Mouse (Mus musculus) lung, adult 18-20 months (tissue): Measurements from ENCODE around the gene Dclk3.

ENCODE experiments used
- DNase-seq, 2 experiments: peaks; one replicate each; pipeline ENCODE4 v3.0.0; 2022; ENCODE audit warnings: mixed read lengths in 2 of 2

Dclk3 gene

DNA sequence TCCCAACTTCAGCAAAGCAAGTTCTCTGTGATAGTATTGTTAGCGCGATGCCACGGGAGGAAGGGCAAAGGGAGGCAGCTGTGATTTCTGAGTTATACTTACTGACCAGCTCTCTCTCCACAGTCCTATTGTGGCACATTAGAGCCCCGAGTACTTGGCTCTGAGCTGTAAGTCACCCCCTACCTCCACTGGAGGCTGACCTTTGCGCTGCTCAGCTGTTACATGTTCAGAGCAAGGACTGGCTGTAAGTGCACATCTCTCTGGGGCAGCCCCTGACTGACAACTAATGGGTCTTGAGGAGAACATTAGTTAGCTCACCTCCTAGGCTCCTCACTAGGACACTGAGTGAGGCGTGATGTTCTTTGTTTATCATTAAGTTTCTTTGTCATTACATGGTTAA lies 1.6 kb downstream of the Dclk3 start:
- no peak for DNase-seq

DNA sequence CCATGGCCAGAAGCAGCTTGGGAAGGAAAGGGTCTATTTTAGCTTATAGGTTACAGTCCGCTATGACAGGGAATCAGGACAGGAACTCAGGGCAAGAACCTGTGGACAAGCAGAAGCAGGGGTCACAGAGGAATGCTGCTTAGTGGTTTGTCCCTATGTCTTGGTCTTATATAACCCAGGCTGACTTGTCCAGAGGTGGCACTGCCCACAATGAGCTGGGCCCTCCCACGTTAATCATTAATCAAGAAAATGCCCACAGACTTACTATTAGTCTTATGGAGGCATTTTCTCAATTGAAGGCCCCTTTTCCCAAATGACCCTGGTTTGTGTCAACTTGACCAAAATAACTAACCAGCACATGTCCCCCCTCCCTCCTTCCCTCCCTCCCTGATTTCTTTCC lies 2.3 kb downstream of the Dclk3 start:
- no peak for DNase-seq

DNA sequence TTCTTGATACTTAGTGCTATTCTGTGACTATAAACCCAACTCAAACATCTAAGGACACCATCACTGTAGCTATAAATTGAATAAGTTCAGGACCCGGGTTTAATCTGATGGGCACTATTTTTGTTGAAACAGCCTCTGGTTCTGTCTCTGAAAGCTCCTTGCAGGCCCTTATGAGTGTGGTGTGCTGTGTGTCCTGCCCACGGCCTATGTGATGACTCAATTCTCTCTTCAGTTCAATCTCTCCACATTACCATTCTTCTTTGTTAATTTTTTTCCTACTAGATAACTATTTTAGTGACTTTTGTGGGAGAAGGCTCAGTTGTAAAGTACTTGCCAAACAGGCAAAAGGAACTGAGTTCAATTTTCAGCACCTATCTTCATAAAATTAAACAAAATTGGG lies 7.3 kb downstream of the Dclk3 start:
- DNase-seq: no peak

DNA sequence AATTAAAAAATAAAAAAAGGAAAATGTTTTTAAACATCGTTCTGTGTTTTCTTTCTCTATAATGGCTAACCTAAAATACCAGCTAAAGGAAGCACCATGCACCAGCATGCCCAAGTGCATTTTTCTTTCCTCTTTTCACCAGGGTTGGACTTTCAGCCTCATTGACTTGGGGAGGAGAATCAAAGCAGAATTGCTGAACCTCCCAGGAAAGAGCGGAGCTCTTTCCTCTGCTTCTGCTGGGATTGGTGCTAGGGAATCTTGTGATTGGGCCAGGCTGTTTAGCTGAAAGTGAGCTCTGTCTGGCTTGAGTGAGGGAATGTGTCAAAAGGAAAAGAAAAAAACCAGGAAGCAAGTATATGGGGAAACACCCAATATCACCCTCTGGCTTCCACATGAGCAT lies 10.1 kb downstream of the Dclk3 start:
- DNase-seq: no peak

DNA sequence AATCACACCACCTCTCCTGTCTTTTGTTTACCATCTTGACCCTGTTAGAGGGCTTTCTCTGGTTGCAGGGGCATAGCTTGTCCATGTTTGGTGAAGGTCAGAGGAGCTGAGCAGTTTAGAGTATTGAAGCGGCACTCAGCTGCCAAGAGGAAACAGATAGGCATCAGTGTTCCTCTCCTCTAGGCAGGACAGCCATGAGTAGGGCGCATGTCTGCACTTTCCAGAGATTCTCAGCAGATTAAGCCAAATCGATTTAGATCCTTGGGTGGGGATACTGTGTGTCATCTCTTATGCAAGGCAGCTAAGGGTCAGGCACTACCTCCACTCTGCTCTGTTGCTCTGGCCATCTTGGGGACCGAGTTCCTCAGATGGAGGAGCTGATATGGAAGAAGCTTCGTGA lies 11.0 kb downstream of the Dclk3 start:
- no peak for DNase-seq

DNA sequence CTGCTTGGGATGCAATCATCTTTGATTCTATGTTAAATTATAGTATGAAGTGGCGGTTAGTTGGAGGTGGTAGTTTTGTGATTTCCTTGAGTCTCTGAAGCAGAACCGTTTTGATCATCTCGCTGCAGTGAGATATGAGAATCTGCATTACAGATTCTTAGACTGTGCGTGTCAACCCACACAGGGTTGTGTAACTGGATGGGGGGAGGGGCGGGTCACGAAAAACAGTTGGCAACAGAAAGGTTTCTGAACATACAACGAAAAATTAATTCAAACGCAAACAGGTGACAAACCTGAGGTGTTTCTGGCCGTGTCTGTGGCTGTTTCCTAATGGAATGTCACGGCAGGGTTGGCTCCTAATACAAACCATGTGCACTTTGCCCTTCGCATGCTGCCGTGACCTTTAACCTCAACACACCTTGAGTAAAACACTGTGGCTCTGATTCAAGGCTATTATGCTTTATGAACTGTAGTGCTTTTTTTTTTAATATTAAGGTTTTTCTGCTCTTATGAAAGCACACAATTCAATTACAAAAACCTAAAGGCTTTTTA lies 12.0 kb downstream of the Dclk3 start:
- no peak for DNase-seq

DNA sequence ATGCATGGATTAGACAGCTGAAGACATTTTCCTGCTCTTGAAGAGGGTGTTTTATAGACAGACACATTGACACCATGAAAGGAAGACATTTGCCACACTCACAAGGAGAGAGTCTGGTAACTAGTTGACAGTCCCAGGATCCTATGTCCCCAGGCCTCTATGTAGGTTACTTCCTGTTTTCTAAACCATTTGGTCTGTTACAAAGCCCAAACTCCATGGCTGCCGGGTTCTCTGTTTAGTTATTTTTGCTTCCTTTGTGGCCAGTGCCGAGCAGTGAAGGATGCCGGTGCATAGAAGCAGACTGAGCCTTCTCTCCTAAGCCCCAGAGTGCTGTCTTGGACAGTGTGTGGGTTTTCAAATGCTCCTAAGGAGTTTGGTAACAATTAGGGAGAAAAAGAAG lies 15.0 kb downstream of the Dclk3 start:
- DNase-seq: no peak

DNA sequence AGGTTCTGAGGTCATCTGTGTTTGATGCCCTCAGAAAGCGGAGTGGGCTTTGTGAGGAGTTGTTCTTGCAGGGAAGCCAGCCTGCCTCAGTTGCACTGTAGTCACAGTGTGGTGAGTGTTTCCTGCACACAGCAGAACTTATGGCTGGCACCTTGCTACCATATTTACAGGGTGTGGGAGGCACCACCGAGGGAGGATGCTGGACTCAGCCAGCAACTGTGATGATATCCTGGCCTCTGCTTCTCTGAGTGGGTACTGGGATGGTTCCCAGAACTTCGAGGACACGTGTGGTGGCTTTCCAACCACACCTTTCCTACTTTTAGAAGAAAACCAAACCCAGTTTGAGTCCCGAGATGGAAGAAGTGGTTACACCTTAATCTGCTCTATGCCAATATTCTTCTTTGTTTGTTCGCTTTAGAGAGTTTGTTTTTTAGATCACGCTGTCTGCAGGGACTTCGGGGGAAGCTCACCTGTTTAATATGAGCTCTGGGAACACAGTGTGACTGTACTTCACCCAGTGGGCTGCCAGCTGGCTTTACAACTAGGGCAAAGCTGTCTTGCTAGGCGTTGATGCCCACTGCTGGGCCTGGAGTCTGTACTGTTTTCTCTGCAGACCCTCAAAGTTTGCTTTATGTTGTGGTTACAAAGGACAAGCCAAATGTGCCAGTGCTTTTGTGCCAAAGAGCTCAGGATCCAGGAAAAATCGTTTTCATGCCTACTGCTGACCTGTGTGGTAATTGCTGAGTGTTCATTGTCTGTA lies 18.5 kb downstream of the Dclk3 start:
- no peak for DNase-seq

DNA sequence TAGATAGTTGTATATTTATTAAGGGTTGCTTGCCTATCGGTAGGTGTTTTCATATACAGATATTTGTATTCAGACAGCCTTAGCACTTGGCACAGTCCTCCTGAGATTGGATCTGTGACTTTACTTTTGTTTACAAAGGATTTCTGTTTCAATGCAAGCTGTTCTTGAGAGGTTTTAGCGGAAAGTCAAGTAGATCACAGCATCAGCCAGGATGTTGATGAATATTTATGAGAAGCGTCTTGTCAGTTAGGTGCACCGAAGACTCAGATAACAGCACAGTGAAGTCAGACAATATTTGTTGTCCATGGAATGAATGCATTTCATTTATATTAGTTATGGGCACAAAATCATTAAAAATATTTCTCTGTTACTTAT lies 19.0 kb downstream of the Dclk3 start:
- DNase-seq: no peak

DNA sequence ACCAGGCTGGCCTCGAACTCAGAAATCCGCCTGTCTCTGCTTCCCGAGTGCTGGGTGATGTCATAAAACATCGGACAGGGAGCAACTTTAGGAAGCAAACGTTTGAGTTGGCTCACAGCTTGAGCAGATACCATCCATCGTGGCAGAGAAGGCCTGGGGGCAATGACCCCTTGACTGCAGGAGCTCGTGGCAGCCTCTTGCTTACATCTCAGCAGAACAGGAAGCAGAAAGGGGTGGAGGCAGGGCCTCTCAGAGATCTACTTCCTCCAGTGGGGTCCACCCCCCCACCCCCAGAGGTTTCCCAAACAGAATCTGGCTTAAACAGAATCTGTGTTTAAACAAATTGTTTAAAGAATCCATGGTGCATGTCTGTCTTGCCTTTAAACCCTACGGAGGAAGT lies 20.6 kb downstream of the Dclk3 start:
- DNase-seq: no peak

DNA sequence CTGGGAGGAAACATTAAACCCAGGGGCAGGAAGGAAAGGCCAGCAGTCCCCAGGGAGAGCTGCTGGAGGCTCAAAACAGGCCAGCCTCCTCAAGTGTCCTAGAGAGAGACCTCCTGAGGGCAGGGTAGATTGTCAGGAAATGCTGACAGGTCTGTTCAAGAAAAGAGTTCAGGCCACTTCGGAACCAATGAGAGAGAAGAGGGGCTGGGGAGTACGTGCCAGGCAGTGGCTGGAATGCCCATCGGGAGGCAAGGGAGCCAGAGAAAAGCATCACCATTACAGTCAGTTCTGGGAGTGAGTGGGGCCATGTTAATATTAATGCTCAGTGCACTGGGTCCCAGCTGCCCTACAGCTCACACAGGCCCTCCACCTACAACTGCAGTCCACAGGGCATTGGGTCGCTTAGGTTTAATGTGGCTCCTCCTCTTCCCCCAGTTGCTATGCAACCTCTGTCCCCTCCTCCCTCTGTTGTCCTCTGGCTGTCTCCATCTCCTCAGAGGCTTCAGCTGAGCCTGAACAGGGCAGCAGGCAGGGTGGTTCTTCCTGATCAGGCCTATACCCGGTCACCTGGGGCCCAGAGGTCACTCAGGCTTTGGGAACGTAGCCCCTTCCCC lies 21.4 kb downstream of the Dclk3 start:
- no peak for DNase-seq

DNA sequence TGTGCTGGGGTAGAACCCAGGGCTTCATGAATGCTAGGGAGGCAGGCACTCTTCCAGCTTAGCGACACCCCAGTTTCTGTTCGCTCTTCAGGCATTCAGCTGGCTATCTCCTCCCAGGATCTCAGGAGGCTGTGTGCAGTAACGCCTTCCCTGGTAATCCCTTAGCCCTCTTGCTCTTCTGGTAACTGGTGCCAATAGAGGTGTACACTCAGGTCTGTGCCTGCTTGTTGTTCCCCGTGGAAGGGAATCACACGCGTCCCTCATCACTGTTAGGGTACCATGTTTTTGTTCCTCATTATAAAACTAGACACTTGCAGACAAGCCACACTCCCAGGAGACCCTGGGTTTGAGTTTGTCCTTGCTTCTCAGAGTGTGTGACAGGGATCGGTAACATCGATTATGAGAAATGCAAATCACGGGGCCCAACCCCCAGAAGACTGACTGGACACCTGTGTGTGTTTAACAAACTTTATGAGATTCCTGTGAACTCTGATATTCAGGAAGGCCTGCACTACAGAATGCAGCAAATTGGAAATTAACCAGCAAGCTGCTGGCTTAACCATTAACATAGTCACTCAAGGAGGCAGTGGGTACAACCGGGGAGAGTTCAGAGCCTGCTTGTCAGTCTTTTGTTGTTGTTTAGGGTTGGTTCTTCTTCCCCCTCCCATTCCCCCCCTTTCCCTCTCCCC lies 22.7 kb downstream of the Dclk3 start:
- DNase-seq: no peak

DNA sequence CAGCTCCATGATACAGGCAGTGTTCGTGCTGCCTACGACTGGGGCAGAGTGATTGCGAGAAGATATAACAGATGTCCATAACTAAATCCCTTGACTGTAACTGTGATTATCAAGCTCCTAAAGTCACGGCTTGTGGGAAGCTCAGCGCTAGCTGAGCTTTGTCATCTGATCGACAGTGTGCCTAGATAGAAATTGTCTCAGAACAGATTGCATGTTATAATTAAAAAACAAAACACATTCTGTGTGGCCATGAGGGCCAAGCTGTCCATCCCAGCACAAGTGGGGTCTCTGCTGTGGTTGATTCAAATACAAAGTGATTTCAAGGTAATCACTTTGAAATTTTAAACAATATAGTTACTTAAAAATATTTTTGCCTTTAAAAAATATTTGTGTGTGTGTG lies 26.8 kb downstream of the Dclk3 start:
- no peak for DNase-seq

DNA sequence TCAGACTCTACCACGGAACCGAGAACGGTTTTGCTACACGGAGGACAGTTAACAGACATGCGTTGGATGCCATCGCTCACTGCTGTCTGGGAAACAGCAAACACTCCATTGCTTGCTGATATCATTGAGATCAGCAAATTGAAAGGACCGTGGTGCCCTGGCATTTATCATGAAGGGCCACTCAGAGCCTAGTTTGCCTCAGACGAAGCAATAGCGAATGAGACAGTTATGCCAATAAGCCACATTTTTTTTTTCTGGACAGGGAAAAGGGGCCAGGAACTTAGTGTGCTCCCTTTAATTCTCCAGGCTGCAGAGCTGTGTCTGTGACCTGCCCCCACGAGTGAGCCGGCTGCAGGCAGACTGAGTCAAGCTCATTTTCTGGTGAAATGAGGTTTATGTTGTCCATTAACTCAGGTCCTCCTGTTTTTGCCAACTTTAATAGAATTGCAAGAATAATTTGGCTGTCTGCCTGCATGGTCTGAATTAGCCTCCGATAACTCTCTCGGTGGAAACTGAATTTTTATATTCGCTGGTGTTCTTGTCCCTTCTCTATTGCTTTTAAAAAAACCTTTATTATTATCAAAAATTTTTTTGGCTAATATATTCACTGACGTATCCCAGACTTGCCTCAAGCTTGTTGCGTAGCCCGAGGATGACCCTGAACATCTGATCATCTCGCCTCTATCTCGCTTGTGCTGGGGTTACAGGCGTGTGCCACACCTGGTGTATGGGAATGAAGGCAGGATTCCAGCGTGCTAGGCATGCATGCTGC lies 35.0 kb downstream of the Dclk3 start:
- no peak for DNase-seq

DNA sequence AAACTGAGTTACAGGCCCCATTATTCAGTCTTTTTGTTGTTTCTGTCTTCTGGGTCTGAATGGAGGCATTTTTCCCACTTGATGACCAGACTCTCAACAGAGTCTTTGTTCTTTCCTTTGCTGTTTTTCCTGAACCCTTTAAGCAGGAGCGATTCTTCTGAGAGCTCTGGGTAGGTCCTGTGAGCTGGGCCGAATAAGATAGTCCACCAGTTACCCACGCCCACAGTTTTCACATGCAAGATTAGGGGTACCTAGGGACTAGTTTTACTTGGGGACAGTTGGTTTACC lies 35.5 kb downstream of the Dclk3 start:
- no peak for DNase-seq

DNA sequence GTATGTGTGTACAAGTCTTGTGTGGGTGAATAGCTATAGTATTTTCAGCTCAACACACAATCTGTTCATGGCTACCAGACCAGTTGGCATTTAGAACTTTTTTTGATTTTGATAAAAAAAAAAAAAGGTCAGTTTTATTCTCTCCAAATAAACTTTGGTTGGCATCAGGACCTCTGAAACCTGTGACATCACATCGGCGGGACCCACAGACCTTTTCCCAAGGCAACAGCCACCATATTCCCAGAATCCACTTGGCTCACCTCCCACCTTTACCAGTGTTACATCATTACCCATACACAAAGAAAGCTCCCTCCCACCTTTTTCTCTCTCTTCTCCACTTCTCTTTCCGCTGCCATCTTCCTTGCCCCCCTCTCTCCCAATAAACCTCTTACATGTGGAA lies 36.4 kb downstream of the Dclk3 start:
- no peak for DNase-seq

DNA sequence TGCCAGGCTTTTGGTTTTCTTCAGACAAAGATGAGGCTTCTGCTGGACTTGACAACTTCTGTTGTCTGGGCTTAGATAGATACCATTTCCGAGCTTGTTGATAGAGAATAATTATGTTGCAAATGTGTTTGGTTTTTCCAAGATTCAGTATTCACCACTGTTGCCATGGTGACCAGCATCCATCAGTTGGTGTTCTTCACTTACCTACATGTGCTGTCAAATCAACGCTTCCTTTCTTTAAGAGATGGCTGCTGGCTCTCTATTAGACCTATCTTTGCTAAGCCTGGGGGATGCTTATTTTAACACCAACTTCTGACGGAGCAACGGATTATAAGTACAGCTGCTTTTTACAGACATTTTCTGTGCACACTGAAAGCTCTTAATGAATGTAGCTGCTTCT lies 37.1 kb downstream of the Dclk3 start:
- no peak for DNase-seq

DNA sequence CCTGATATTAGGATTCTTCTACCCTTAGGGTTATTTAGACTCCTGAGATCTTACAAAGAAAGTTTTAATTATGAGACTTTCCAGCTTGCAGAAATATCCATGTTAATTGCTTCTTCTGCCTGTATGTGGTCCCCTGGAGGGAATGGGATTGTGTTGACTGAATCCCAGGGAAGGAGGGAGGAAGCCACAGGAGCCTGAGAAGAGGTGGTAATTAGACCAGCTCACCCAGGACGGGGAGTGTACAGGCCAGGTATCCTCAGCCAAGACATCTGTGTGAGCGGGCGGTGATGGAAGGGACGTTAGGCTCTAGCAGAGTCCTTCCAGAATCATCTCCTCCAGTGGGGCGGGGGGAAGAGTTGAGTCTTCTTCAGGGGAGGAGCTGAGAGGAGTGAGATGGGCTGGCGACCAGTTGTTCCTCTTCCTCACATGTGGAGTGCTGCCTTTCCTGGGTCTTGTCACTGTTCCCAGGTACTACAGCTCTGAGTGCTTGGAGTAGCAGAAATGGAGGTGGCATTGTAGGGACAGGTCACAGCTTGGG lies 37.7 kb downstream of the Dclk3 start:
- DNase-seq: no peak

DNA sequence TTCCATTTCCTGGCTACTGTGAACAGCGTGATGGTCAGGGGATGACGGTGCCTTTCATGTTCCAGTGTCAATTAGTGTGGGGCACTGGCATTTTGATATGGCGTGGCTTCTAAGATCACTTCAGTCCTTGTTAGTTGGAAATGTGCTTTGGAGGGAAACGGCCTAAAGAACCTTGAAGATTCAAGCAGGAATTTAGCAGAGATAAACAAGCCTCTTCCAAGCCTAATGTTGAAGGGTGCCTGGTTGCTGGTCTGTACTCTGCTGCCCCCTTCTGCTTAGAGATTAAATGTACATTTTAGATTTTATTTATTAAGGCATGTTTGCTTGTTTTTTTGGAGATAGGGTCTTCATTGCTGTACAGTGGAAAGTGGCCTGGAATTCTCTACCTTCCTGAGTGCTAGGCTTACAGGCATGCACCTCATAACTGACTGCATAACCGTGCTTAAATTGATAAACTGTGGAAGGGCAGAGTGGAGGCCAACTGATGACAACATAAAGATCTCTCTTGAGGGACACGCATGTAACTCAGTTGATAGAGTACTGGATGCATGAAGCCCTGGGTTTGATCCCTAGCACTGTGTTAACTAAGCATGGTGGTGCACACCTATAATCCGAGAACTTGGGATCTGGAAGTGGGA lies 40.1 kb downstream of the Dclk3 start:
- no peak for DNase-seq

DNA sequence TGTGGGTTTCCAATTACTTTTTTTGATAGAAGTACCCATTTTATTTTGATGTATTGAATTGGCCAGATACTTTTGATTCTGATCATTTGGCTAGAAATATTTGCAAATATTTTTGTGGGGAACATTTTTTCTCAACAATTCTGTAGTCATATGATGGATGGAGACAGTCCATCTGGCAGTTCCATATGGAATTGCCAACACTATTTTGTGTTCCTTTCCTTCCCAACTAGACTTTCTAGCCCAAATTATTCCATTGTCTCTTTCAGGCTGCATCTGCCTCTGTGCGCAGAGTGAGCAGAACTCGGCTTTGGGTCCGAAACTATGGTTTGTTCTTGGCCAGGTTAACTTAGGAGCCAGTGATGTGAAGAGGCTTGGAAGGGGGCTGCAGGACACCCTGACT lies 42.1 kb downstream of the Dclk3 start:
- DNase-seq: no peak

DNA sequence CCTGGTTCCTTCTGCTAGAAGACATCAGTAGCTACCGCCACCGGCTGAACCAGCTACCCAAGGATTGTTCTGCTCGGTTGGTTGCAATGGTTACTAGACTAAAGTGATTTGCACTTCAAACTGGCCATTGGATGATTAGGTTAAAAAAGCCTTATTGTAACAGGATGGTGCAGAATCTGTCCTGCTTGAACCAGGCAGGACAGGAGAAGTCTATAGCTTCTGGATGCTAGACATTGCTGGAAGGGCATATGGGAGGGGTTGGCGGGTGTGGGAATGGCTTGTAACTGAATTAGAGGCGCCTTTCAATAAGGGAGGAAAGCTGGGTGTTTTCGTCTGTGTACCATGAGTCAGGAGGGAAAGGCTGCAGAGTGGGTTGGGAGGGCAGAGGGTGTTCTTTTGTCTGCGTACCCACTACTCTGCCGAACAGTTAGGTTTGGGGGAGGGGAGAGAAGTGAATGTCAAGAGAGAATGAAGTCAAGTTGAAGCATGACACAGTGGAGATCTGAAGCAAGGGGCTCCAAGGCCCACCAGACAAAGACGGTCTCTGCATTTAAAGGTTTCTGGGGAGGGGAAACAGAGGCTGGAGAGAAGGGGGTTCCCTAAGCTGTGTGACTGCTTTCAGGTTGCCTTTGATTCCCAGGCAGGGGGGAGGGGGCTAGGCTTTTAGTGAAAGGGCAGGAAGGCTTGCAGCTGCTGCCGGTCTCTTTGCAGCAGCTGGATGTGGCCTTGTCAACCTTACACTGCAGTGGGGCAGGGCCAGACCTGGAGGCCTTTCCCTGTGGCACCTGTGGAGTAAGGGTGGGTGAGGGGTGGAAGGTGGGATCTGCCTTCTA lies 48.0 kb downstream of the Dclk3 start:
- no peak for DNase-seq

DNA sequence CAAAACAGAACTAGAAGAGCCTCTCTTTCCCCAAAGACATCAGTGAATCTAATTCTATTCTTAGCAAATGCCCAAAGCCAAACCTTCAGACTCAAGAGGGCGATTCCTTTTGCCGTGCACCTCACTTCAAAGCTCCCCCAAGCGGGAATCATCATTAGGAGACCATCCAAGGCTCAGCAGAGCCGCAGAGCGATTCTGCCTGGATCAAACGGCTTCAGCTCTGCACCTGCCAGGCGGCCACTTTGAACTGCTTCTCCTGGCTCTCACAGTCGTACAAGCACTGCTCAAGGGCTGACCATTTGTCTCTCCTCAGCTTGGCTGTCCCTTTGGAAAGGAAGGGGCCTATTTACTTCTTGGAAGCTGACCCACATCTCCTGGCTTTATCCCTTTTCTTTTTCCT lies 51.7 kb downstream of the Dclk3 start:
- no peak for DNase-seq
